Mouse (Mus musculus): ENCODE data around the gene Tenm2.

Tenm2 gene

GRCm38 (mm10) chr11:36134645-36135044 is 1101.1 kb downstream of the Tenm2 start:
- no peak for DNase-seq (ENCODE audit: low spot score in 2 of 2)

DNA sequence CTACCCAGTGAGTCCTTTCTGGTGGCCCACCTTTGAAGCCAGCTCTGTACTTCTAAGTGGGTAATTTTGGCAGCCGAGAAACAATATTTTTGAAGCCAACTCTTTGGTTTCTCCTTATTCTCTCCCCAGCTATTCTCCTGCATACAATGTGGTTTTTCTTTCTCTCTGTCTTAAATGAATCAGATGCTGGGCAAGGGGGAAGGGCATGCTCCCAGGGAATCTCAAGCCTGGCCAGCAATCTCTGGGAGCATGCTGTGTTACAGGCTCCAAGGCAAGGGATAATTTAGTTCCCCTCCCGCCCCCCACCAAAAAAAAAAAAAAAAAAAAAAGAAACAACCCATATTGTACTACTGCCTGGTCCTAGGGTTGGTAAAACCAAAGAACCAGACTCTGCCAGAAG is 1112.5 kb downstream of the Tenm2 start:
- DNase-seq (ENCODE audit: low spot score in 2 of 2): no peak

GRCm38 (mm10) chr11:36121410-36121929 is 1114.3 kb downstream of the Tenm2 start:
- no peak for DNase-seq (ENCODE audit: low spot score in 2 of 2)

GRCm38 (mm10) chr11:36120591-36121409 is 1115.0 kb downstream of the Tenm2 start:
- no peak for DNase-seq (ENCODE audit: low spot score in 2 of 2)

DNA sequence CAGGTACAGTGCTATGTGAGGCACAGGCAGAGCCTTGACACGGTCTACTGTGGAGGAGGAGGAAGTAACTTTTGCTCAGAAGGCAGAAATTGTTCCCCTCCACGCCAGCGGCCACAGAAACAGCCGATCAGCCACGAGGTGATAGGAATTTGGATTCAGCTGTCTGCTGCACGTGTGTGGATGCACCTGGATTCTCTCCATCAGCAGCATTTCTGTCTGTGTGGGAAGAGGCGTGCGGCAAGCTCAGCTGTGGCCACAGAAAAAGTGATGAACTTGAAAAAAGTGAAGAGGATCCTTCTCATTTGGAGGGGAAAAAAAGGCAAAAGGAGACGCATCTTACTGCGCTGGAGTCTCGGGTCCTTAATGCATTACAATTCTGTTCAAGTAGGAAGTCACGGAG is 1122.4 kb downstream of the Tenm2 start:
- DNase-seq (ENCODE audit: low spot score in 2 of 2): no peak

GRCm38 (mm10) chr11:36108970-36109731 is 1126.6 kb downstream of the Tenm2 start:
- no peak for DNase-seq (ENCODE audit: low spot score in 2 of 2)

GRCm38 (mm10) chr11:36107840-36108239 is 1127.9 kb downstream of the Tenm2 start:
- no peak for DNase-seq (ENCODE audit: low spot score in 2 of 2)

DNA sequence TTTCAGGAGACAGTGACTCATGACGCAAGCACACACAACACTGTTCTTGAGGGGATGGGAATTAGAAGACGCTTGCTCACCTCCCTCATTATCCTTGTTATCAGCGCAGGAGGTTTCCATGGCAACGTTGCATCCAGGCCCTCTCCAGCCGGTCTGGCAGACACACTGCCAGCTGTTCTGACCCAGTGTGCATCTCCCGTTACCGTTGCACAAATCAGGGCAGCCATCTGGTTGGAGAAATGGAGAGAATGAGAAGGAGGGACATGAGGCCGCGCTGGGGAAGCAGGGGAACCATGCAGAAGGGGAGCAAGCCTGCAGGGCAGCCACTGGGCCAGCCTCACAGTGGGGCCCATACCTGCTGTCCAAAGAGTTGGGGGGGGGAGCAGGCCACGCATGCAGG is 1129.1 kb downstream of the Tenm2 start:
- DNase-seq (ENCODE audit: low spot score in 2 of 2): no peak

DNA sequence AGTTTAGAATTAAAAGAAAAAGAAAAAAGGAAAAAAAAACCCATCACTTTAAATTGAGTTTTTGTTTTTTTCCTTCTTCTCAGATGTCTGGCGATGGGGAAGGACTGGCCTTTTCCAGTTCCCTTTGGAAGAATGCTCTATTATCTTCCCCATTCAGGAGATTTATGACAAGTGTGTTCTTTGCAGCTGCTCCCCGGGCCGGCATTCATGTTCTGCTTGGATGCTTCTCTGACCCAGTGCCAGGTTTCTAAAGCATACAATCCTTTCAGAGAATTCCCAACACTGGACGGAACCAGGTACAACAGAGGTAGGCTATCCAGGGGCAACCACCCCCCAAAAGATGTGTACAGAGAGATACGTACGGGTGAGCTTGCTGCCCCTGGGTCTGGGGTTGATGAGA is 1132.2 kb downstream of the Tenm2 start:
- DNase-seq (ENCODE audit: low spot score in 2 of 2): no peak

- no peak for DNase-seq (ENCODE audit: low spot score in 2 of 2)
Measured at GRCm38 (mm10) chr11:36096219-36096618, 1139.5 kb downstream of the Tenm2 start.

DNA sequence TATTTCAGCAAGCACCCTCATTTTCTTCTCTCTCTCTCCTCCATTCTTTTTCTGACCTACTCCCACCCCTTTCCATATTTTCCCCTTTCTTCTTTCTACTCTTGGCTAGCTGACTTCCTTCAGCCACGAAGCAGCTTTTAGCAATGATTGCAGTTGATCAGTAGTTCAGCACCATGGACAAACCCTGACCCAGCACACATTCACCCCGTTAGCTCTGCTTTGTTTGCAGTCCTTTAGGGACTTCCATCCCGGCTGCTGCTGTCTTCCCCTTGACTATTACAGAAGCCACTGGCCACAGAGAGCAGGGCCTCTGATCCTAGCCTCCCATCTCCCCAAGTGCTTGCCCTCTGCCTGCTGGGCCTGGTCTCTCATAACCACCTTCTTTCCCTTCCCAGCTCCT is 1145.6 kb downstream of the Tenm2 start:
- no peak for DNase-seq (ENCODE audit: low spot score in 2 of 2)

DNA sequence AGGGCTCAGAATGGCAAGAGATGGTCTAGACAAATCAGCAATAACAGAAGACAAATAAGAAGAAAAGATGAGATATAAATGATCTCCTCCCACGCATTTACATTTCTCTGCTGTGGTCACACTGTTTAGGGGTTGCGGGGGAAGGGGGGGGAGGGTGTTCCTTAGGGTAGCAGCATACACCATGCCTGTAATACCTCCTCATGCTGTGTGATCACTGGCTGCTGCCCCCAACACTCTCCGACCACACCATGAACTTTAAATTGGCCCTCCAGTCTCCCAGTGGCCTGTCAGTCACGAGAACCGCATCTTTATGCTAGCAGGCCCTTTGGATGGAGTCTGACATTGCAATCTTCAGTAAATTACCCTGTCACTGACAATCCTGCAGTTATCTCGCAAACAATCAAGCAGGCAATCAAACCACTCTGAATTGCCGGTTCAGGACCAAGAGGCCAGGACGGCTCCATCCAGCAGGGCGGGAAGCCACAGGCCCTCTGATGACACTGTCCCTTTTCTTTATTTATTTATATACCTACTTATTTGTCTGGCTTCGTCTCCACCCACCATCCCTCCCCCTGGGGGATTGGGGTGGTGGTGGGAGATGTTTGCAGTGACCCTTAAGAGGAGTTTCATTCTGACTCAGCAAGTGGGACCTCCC is 1154.2 kb downstream of the Tenm2 start:
- DNase-seq (ENCODE audit: low spot score in 2 of 2): no peak

GRCm38 (mm10) chr11:36080766-36081165 is 1155.0 kb downstream of the Tenm2 start:
- no peak for DNase-seq (ENCODE audit: low spot score in 2 of 2)

GRCm38 (mm10) chr11:36078391-36078790 is 1157.4 kb downstream of the Tenm2 start:
- no peak for DNase-seq (ENCODE audit: low spot score in 2 of 2)

DNA sequence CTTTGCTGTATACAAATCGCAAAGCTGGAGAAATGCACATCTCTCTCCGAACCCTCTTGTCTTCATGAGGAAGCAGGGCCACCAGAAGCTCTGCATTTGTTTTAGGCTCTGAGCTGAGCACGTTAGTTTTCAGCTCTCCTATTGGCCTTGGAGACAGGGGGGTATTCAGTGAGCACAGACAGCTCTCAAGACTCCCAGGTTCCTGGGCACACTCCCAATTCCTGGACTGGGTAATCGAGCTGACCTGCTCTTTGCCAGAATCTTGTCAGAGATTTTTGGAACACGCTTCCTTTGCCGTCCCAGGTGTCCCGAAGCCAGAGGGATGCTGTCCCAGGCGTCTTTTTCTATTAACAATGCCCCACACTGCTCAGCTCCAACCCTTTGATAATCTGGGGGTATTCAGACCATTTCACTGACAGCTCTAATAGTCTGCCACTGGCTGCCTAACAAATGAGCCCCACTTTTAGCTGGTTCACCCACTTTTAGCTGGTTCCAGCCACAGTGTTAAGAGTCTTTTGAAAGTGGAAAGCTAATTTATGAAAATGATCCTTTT is 1161.7 kb downstream of the Tenm2 start:
- DNase-seq (ENCODE audit: low spot score in 2 of 2): no peak

DNA sequence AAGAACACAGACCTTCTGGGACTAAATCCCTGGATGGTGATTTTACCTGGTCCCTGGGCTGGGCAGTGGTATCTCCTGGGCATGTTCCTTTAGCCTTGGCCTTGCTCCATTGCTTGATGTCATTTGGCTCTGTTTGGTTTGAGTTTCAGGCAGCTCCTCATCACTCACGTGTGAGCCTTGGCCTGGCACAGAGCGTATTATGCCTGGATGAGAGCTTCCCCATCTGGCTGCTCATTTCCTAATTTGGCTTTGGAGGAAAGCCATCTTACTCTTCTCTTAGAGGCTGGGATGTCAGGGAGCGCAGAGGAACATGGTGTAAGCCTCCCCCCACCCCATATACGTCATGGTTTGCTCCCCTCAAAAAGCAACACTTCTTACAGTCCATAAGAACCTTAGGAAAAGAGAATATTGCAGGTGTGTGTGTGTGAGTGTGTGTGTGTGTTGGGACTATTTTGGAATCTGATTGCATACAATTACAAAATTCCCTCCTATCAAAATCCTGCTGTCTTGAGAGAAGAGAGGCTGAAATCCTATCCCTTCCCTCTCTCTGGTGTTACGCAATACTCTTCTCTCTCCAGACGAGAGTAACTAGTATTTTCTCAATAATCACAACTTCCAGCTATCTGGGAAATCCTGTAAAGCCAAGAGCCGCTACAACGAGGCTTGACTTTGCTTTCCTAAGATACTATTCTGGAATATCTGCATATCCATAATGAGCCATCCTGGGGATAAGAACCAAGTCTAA is 1162.5 kb downstream of the Tenm2 start:
- no peak for DNase-seq (ENCODE audit: low spot score in 2 of 2)

- DNase-seq (ENCODE audit: low spot score in 2 of 2): no peak
Measured at GRCm38 (mm10) chr11:36072646-36073045, 1163.1 kb downstream of the Tenm2 start.

DNA sequence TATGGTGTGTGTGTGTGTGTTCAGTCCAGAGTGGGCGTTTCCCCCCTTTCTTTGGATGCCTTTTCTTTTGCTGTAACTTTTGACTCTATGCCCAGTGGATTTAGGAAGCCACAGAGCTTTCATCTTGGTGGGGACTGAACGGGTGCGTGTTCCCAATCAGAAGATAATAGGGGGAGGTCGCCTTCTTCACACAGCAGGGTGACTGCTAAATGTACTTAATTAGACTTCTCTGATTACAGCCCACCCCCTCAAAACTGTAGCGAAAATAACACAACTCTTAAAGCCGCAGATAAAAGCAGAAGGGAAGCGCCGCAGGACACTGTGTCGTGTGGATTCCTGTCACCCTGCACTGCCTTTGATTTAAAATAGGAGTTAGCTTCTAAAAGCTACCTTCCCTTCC is 1163.7 kb downstream of the Tenm2 start:
- DNase-seq (ENCODE audit: low spot score in 2 of 2): no peak

- no peak for DNase-seq (ENCODE audit: low spot score in 2 of 2)
Measured at GRCm38 (mm10) chr11:36059325-36059843, 1176.4 kb downstream of the Tenm2 start.

DNA sequence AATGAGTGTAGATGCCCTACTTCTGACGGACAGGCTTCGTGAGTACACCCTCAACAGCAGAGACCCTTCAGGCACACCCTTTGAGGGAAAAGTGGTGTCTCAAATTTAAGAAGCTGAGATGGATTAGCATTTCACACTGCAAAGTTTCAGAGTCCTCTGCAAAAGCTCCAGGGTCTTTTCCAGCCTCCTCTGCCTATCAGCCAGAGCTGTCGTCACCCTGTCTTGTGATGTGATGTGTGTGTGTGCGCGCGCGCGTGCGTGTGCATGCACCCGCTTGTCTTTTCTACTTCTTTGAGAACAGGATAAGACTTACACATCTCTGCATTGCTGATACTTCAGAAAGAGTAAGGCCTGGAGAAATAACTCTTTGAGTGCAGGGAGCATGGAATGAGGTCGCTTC is 1179.2 kb downstream of the Tenm2 start:
- DNase-seq (ENCODE audit: low spot score in 2 of 2): no peak

DNA sequence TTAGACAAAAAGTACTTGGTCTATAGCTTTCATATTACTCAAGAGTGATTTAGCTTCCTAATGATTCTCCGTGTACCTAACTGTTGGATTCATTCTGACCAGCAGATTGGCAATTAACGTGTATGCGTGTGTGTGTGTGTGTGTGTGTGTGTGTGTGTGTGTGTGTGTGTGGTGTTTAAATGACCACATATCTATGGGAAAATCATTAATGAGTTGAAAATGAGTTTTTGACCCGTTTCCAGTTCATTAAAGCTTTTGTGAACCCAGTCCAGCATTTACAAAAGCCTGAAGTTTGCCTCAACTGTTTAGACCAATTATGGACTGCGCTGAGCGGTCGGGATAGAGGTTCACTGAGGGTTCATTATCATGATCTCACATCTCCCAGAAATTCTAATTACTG is 1181.4 kb downstream of the Tenm2 start:
- no peak for DNase-seq (ENCODE audit: low spot score in 2 of 2)
